Mouse (Mus musculus): Measurements from ENCODE around the gene Myl4.

Myl4 gene

DNA sequence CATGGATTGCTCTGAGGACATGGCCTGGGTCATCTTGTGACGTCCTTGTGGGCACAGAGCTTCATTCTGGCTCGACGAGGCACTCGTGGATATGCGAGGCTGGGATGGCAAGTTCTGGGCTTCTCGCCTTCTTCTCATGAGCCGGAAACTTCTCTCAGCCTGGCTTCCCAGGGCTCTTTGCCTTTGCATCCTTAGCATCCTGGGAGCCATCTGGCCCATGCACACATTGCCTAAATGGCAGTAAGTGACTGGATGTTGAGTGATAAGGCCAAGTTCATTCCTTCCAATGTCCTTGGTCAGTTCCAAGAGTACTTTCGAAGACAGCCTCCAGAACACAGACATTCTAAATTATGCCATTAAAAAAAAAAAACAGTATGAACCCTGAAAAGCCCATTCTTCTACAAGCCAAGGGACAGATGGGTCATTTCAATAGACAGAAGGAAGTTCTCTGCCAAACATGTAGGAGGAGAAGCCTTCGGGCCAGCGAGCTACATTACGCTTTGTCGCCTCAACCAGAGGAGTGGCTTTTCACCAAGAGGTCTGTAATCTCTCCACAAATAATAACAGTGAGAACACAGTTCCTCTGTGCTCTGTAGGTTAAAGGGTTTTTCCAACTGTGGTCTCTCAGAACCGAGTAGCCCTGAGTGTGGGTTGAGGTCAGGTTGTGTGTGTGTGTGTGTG lies 48.9 kb downstream of the Myl4 start:
- intact Hi-C loops (cut with DNase I): no loop called here

GRCm38 (mm10) chr11:104600675-104601074 lies 50.2 kb downstream of the Myl4 start:
- intact Hi-C loops (cut with DNase I): no loop called here

DNA sequence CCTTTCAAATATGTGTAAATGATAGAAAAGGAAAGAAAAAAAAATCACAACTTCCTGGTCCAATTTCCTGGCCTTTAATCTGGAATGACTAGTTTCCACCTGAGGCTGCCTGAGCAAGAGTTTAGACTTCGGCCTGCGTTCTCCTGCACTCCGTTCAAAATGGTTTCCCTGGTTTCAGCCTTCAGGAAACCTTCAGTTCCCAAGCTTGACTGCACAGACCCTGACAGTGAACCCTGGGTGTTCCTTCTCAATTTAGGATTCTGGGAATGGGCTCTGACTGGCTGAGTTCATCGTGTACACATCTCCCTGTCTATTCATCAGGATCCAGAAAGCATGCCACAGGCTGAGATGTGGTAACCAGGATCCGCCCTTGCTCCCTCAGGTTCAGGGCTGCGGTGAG lies 53.7 kb downstream of the Myl4 start:
- intact Hi-C loops (cut with DNase I): no loop called here

GRCm38 (mm10) chr11:104607491-104608245 lies 57.2 kb downstream of the Myl4 start, which contains the start of gene Itgb3:
Itgb3 (plus strand) TSS chr11:104608000.
- intact Hi-C loops (cut with DNase I): no loop called here

DNA sequence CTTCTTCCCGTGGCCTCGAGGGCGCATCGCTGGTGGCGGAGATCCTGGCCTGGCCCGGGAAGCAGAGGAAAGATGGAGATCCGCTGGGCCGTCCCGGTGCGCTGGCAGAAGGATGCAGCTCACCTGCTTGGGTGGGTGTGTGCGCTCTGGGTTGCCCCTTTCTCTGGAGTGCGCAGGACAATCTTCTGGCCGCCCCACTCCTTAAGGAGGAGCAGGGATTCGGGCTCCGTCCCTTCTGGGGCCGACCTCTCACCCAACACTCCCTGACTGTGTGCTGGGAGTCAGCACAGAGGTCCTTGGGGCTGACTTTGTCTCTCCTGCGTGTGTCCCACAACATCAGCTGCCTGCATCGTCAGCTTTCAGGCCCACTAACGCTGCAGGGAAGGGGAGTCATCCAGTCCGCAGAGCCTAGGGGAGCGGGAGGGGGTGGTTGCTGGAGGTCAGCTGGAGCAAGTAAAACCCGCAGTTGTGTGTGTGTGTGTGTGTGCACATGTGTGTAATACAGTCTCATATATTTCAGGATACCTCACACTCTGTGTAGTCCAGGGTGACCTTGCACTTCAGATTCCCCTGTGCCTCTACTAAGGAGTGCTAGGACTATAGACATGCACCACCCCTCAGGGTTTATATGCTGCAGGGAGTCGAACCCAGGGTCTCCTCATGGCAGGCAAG lies 57.9 kb downstream of the Myl4 start:
- intact Hi-C loops (cut with DNase I): no loop called here

DNA sequence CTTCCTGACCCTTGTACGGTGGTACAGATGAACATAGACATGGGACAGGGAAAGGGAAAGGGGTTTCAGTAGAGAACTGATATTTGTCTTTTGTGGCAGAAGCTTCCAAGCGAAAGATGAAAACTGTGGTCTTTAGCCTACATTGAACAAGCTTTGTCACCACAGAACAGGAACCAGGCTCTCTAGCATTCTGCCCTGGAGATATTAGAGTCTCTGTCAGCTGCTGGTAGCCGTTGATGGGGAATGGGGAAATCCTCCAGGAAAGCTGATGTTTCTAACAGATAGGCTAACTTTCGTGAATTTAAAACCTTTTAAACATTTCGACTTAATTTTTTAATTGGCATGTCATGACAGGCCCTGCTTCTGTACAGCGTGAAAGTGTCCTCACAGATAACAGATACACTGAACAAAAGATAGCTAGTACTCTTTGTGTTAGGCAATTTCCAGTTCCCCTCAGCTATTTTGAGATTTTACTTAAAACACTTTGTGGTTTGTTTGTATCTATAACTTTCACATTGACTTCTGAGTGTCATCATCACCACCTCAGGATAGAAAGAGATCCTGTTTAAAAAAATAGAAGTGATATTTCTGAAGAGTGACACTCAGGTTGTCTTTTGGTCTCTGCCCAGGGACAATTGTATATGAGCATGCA lies 58.7 kb downstream of the Myl4 start:
- intact Hi-C loops (cut with DNase I): no loop called here

- intact Hi-C loops (cut with DNase I): no loop called here
Observed at GRCm38 (mm10) chr11:104609733-104610132, 59.3 kb downstream of the Myl4 start.

- intact Hi-C loops (cut with DNase I): no loop called here
Observed at GRCm38 (mm10) chr11:104611579-104612151, 61.2 kb downstream of the Myl4 start.

- intact Hi-C loops (cut with DNase I): no loop called here
Observed at GRCm38 (mm10) chr11:104613551-104613950, 63.1 kb downstream of the Myl4 start.

GRCm38 (mm10) chr11:104614130-104614529 lies 63.7 kb downstream of the Myl4 start:
- intact Hi-C loops (cut with DNase I): no loop called here

- intact Hi-C loops (cut with DNase I): no loop called here
Observed at GRCm38 (mm10) chr11:104616182-104616581, 65.7 kb downstream of the Myl4 start.

DNA sequence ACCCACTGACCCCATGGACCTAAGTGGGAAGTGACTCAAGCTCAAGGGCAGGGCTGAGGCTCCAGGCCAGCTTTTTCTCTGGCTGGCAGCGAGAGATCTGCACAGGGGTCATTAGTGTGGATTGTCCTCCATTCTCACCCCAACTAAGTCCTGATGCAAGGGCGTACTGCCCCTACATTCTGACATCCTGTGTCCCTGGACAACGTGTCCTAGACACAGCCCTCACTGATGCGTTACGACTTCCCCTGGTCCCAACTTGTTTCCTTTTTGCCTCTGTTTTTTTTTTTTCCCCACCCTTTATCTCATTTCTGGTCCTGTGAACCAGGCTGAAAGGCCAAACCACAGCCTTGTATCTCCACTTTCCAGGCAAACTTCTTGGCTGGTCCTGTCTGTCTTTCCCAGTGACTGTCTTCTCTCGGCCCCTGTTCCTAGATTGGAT lies 68.2 kb downstream of the Myl4 start:
- intact Hi-C loops (cut with DNase I): no loop called here

DNA sequence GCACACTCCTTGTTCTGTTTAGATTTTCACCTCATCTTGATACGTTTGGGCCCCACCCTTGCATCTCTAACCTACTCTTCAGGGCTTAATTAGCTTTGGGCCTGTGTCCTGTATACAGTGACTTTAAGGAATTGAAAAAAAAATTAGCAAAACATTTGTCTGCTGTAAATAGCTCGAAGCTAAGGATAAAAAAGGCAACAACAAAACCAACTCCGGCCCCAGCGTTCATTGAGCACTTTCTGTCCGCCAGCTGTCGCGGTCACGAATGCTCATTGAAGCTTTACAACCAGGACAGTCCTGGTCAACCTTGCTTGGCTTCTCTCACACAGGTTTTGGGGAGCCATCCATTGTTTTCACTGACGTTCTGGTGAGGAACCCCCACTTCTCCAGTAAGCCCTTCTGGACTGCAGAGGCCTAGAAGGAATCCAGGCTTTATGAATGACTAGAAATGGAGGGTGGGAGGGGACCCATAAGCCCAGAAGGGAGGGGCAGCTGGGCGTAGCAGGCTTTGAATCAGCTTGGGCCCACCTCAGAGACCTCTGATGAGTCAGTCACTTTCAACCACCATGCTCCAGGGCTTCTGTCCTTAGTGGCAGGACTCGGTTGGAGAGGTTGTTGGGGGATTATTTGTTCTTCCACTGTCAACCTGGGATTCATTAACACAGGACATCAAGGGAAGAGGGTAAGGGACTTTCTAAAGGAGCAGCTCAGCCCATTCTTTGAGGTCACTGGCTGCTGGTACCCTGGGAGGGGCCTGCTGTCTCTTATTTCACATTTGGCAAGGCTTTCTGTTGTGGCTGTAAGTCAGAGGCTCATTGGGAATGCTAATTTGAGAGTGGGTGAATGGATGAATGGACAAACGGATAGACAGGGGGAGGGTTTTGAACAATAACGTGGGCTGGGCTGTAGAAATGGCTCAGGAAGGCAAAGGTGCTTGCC lies 68.9 kb downstream of the Myl4 start:
- intact Hi-C loops (cut with DNase I): no loop called here

- intact Hi-C loops (cut with DNase I): no loop called here
Observed at GRCm38 (mm10) chr11:104622040-104622962, 71.8 kb downstream of the Myl4 start.

GRCm38 (mm10) chr11:104624791-104625391 lies 74.4 kb downstream of the Myl4 start:
- intact Hi-C loops (cut with DNase I): no loop called here

- intact Hi-C loops (cut with DNase I): no loop called here
Observed at GRCm38 (mm10) chr11:104625453-104626402, 75.3 kb downstream of the Myl4 start.

DNA sequence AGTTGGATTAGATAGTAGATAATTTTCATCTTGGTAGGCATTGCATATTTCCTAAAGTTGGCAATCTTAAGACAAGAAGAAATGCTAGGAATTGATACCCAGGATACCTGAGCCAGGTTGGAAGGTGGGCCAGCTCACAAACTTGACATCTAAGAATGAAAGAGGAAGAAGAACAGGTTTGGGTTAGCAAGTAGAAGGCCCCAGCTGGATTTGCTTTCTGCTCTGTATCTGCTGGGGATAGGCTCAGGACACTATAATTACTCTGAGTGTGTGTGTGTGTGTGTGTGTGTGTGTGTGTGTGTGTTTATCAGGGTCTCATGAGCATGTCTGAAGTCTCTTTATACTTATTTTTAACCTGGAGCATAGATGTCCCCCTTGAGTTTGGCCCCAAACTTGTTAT lies 76.2 kb downstream of the Myl4 start:
- intact Hi-C loops (cut with DNase I): no loop called here

Measured in adrenal gland (tissue).